Mouse (Mus musculus) forebrain, postnatal 0 days (tissue): ENCODE data around the gene Dars. TPM values are rescaled to one million over a fixed set of nuclear protein-coding genes. Genes with fewer than 3 reads are reported as not detected.

Experiments
- ATAC-seq: fragments of 200-750 bp; cut with Nextera tagmentation; 2 replicates; pipeline ENCODE4 v1.8.0; 2017; ENCODE audit warnings: mild to moderate bottlenecking, moderate library complexity
- DNase-seq: peaks from one replicate; pipeline ENCODE4 v3.0.0-alpha.2; 2015
- H3K27ac ChIP-seq: fragments of 300-500 bp; sonication (generic); 2 replicates; pipeline ENCODE4 v1.5.1; 2014; ENCODE audit warnings: low read depth, mild to moderate bottlenecking, antibody characterized with exemption, low read length, moderate library complexity, mixed read lengths
- H3K27me3 ChIP-seq: fragments of 300-500 bp; sonication (generic); 2 replicates; pipeline ENCODE4 v1.6.1; 2014; ENCODE audit warnings: mild to moderate bottlenecking, low read length, mixed read lengths; ENCODE audit not compliant: insufficient read depth
- H3K36me3 ChIP-seq: fragments of 300-500 bp; sonication (generic); 2 replicates; pipeline ENCODE4 v1.6.1; 2014; ENCODE audit warnings: mild to moderate bottlenecking, moderate library complexity; ENCODE audit not compliant: insufficient read depth
- H3K4me1 ChIP-seq: fragments of 300-500 bp; sonication (generic); 2 replicates; pipeline ENCODE4 v1.6.1; 2014; ENCODE audit warnings: antibody characterized with exemption; ENCODE audit not compliant: insufficient read depth
- H3K4me2 ChIP-seq: fragments of 300-500 bp; sonication (generic); 2 replicates; pipeline ENCODE4 v1.6.1; 2014; ENCODE audit warnings: low read depth, mild to moderate bottlenecking, moderate library complexity
- H3K4me3 ChIP-seq: fragments of 300-500 bp; sonication (generic); 2 replicates; pipeline ENCODE4 v1.5.1; 2014; ENCODE audit warnings: low read depth, low read length, mixed read lengths
- H3K9ac ChIP-seq: fragments of 300-500 bp; sonication (generic); 2 replicates; pipeline ENCODE4 v1.6.1; 2014; ENCODE audit warnings: mild to moderate bottlenecking
- H3K9me3 ChIP-seq: fragments of 300-500 bp; sonication (generic); 2 replicates; pipeline ENCODE4 v1.6.1; 2016; ENCODE audit warnings: low read length
- CTCF ChIP-seq: sonication (generic); IDR thresholded peaks from 2 replicates; pipeline ENCODE4 v1.5.1; 2016; ENCODE audit warnings: antibody characterized with exemption, control low read depth, low read depth
- WGBS: fragments of 180-500 bp; shearing (Covaris S2); extraction: QIAGEN DNeasy Blood & Tissue Kit; methylation state at CpG from one replicate; pipeline ENCODE4 v1.1.7; 2014; 5-methylcytosine and 5-hydroxymethylcytosine counted together
- polyA plus RNA-seq: library from polyadenylated mRNA; unstranded; fragments of >200 nt; fragmentation: Nextera tagmentation; extraction: Ambion mirVana; gene quantifications from 2 replicates; pipeline ENCODE4 v1.2.1, GENCODE M21; 2015
- total RNA-seq: library from RNA; depleted of rRNA; stranded (reverse); fragments of >200 nt; gene quantifications from 2 replicates; pipeline ENCODE4 v1.2.3, GENCODE M21; 2014

Gene Dars
- total and polyA plus RNA-seq, 2 experiments from 2014 or later: 101 to 130 TPM

DNA sequence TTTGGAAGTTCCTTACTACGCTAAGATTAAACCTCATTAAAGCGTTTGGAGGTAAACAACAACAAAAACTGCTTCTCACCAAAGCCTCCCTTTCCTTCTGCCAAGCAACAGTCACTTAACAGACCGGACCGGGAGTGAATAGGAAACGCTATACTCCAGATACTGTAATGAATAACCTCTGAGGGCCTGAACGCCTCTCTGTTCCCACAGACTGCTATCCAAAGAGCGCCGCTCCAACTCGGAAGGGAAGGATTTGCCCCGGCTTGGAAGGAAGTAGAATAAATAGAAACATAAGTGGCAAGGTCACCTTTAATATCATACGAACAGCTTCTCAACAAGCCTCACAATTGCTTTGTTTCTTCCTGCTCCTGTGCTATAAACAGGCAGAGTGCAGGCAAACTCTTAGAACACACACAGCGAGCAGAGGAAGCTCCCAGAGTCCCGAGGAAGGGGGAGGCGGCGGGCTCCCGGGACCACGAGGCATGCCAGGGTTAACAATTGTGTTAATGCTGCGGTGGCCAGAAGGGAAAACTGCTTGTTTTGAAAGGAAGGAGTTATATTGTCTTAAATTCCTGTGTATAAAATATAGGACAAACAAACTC is 39.8 kb upstream of the Dars start:
- ATAC-seq (peak; percentile 64), DNase-seq (peak; percentile 33)
- 0 out of 2 replicates have a peak overlapping the region, but pooled peaks have one; percentile 7 for H3K4me3 ChIP-seq
- peak overlapping the region; percentile 29; the same call in 1 of the 2 replicates for H3K27ac ChIP-seq
- peak overlapping the region; percentile 37 for H3K4me2 ChIP-seq
- WGBS: 19% methylated on average over 18 of the region's 18 CpGs
- no peaks in the 10 kb centered on the region for H3K36me3 ChIP-seq
- TF ChIP-seq CTCF: no peak
- H3K4me1 ChIP-seq: 0 out of 2 replicates have a peak, but pooled peaks cover 2% of the 10 kb centered on the region
- no peak overlapping the region; the same call in 1 of the 2 replicates for H3K9ac ChIP-seq
- H3K27me3 ChIP-seq: no peaks in the 10 kb centered on the region
- H3K9me3 ChIP-seq: no peaks in the 10 kb centered on the region

- H3K4me2 ChIP-seq: no peak overlapping the region
- H3K4me3 ChIP-seq: no peak overlapping the region
- ATAC-seq (no peak), DNase-seq (no peak)
- 90% methylated on average over 10 of the region's 10 CpGs for WGBS
- 0 out of 2 replicates have a peak, but pooled peaks cover 2% of the 10 kb centered on the region for H3K4me1 ChIP-seq
- H3K27ac ChIP-seq: no peak overlapping the region
- no peaks in the 10 kb centered on the region for H3K9me3 ChIP-seq
- H3K9ac ChIP-seq: no peak overlapping the region
- TF ChIP-seq CTCF: no peak
- no peaks in the 10 kb centered on the region for H3K36me3 ChIP-seq
- no peaks in the 10 kb centered on the region for H3K27me3 ChIP-seq
Observed at GRCm38 (mm10) chr1:128456271-128456670, 39.1 kb upstream of the Dars start.

- Histone ChIP-seq H3K9me3 (no peaks in the 10 kb centered on the region), H3K27ac (no peak overlapping the region), H3K4me3 (no peak overlapping the region), H3K9ac (no peak overlapping the region), H3K4me2 (no peak overlapping the region), H3K27me3 (no peaks in the 10 kb centered on the region), H3K4me1 (0 out of 2 replicates have a peak, but pooled peaks cover 2% of the 10 kb centered on the region), H3K36me3 (no peaks in the 10 kb centered on the region)
- no peak for DNase-seq
- 83% methylated on average over 3 of the region's 3 CpGs for WGBS
- ATAC-seq: no peak
- TF ChIP-seq CTCF: no peak
Observed at GRCm38 (mm10) chr1:128452210-128452609, 35.0 kb upstream of the Dars start.

GRCm38 (mm10) chr1:128451183-128451582 is 34.0 kb upstream of the Dars start:
- H3K4me3 ChIP-seq: no peak overlapping the region
- H3K4me2 ChIP-seq: no peak overlapping the region
- H3K36me3 ChIP-seq: no peaks in the 10 kb centered on the region
- no peaks in the 10 kb centered on the region for H3K9me3 ChIP-seq
- 80% methylated on average over 4 of the region's 4 CpGs for WGBS
- no peaks in the 10 kb centered on the region for H3K4me1 ChIP-seq
- TF ChIP-seq CTCF: no peak
- H3K27ac ChIP-seq: no peak overlapping the region
- DNase-seq: no peak
- no peak for ATAC-seq
- H3K9ac ChIP-seq: no peak overlapping the region
- no peaks in the 10 kb centered on the region for H3K27me3 ChIP-seq

DNA sequence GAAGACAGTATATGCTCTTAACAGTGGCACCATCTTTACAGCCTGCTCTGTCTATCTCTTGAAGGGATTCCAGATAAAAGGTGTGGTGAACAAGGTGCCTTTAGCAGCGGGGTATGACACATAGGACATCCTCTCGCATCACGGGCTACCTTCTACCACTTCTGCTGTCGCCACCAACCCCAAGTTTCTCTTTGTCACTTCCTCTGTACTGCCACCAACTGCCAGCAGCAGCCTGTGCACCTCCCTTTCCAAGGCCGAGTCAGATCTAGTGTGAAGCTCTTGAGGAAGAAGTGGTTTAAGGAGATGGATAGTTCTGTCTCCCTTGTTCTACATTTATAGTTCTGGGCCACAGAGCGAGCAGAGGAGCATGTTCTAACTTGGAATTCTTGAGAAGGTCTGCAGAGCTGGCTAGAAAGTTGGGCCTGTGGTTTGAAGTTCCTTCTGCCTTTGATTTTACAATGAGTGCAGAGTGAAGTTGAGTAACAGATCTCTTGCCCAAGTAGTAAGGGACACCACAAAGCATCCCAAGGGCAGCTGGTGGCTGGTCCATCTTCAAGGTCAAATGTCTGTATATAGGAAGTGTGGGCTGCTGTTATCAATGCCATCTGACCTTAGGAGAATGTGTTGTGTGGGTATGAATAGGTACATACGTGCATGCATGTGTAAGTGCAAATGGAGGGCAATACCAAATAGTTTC is 30.2 kb upstream of the Dars start:
- TF ChIP-seq CTCF: no peak
- DNase-seq: no peak
- no peak overlapping the region for H3K9ac ChIP-seq
- no peaks in the 10 kb centered on the region for H3K27me3 ChIP-seq
- H3K4me1 ChIP-seq: no peaks in the 10 kb centered on the region
- no peaks in the 10 kb centered on the region for H3K9me3 ChIP-seq
- no peak for ATAC-seq
- H3K4me3 ChIP-seq: no peak overlapping the region
- no peaks in the 10 kb centered on the region for H3K36me3 ChIP-seq
- WGBS: 88% methylated on average over 7 of the region's 7 CpGs
- H3K27ac ChIP-seq: no peak overlapping the region
- no peak overlapping the region for H3K4me2 ChIP-seq

- TF ChIP-seq CTCF: no peak
- H3K27me3 ChIP-seq: no peaks in the 10 kb centered on the region
- H3K36me3 ChIP-seq: no peaks in the 10 kb centered on the region
- peak; percentile 18 for DNase-seq
- H3K9ac ChIP-seq: no peak overlapping the region
- no peak overlapping the region for H3K4me3 ChIP-seq
- H3K4me1 ChIP-seq: no peaks in the 10 kb centered on the region
- 64% methylated on average over 9 of the region's 9 CpGs for WGBS
- no peak overlapping the region for H3K27ac ChIP-seq
- H3K9me3 ChIP-seq: no peaks in the 10 kb centered on the region
- no peak overlapping the region for H3K4me2 ChIP-seq
- ATAC-seq: no peak
Observed at GRCm38 (mm10) chr1:128443890-128444839, 27.0 kb upstream of the Dars start.
